Mouse (Mus musculus) cerebellum, adult 2 months (tissue): ENCODE results near the gene Dgkh.

Source experiments
- CTCF ChIP-seq: fragments of 200-500 bp; IDR thresholded peaks from 2 replicates; pipeline ENCODE4 v1.5.1; 2011; ENCODE audit warnings: low read depth, mild to moderate bottlenecking, control low read depth, low read length, moderate library complexity, borderline replicate concordance; ENCODE audit not compliant: insufficient read depth
- POLR2A ChIP-seq: fragments of 200-500 bp; IDR thresholded peaks from 2 replicates; pipeline ENCODE4 v1.6.1; 2011; ENCODE audit warnings: low read length, control low read depth, borderline replicate concordance; ENCODE audit not compliant: insufficient read depth

DNA sequence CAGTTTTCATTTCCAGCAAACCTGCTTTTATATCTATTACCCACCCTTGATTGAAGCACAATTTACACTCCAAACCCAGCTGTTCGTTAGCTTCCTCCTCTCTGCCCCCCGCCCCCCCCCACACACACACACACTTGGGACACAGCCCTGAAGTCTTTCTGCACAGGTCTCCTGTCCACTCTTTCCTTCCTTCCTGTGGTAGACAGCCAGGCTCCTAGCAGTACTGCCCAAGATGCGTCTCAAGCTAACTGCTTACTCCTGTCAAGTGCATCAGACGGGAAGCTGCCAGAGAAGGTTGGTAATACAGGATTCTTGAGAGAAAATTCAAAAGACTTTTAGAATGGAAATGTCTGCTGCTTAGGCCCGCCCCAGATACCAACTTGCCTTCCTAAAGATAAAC is 92.9 kb downstream of the Dgkh start:
- no peak for TF ChIP-seq POLR2A
- no peak for TF ChIP-seq CTCF
